Mouse (Mus musculus): ENCODE results near the gene Gnptab. TPM values are rescaled to one million over a fixed set of nuclear protein-coding genes. Genes with fewer than 3 reads are reported as not detected.

The Gnptab gene
- polyA plus RNA-seq, 1 experiment = 17.3 TPM

Other genes starting within 250 kb of the Gnptab start
- 0.46 and 0.58 TPM in 2 replicates for gene Parpbp, start 232.2 kb upstream of the Gnptab start, polyA plus RNA-seq (2012; rRNA removed)
- gene Nup37, start 232.1 kb upstream of the Gnptab start, polyA plus RNA-seq (2012; rRNA removed) = 13.8 and 17.4 TPM in 2 replicates
- 47.0 and 50.1 TPM in 2 replicates for gene Washc3, start 178.0 kb upstream of the Gnptab start, polyA plus RNA-seq (2012; rRNA removed)
- 9.9 and 12.4 TPM in 2 replicates for gene Dram1, start 52 bp upstream of the Gnptab start, polyA plus RNA-seq (2012; rRNA removed)
- 0.19 and 0.34 TPM in 2 replicates for gene Sycp3, start 80.4 kb downstream of the Gnptab start, polyA plus RNA-seq (2012; rRNA removed)
- 40.4 and 50.6 TPM in 2 replicates for gene Chpt1, start 124.9 kb downstream of the Gnptab start, polyA plus RNA-seq (2012; rRNA removed)
- gene Mybpc1, start 226.0 kb downstream of the Gnptab start, polyA plus RNA-seq (2012; rRNA removed) = 0.77 and 0.99 TPM in 2 replicates